Mouse (Mus musculus) hindbrain, postnatal 0 days (tissue): ENCODE measurements around the gene Atg2a. TPM values are rescaled to one million over a fixed set of nuclear protein-coding genes. Genes with fewer than 3 reads are reported as not detected.

Experiments used
- ATAC-seq: fragments of 200-750 bp; cut with Nextera tagmentation; 2 replicates; pipeline ENCODE4 v1.8.0; 2017; ENCODE audit warnings: mild to moderate bottlenecking, moderate TSS enrichment, moderate library complexity
- DNase-seq: peaks from one replicate; pipeline ENCODE4 v3.0.0-alpha.2; 2015; ENCODE audit warnings: low spot score
- H3K27ac ChIP-seq: fragments of 300-500 bp; sonication (generic); 2 replicates; pipeline ENCODE4 v1.5.1; 2014; ENCODE audit warnings: mild to moderate bottlenecking
- H3K27me3 ChIP-seq: fragments of 300-500 bp; sonication (generic); 2 replicates; pipeline ENCODE4 v1.6.1; 2014; ENCODE audit warnings: low read length, mixed read lengths; ENCODE audit not compliant: insufficient read depth
- H3K36me3 ChIP-seq: fragments of 300-500 bp; sonication (generic); 2 replicates; pipeline ENCODE4 v1.6.1; 2014; ENCODE audit warnings: low read length, mixed read lengths; ENCODE audit not compliant: insufficient read depth
- H3K4me1 ChIP-seq: fragments of 300-500 bp; sonication (generic); 2 replicates; pipeline ENCODE4 v1.6.1; 2014; ENCODE audit warnings: antibody characterized with exemption, low read length, mixed read lengths; ENCODE audit not compliant: insufficient read depth
- H3K4me2 ChIP-seq: fragments of 300-500 bp; sonication (generic); 2 replicates; pipeline ENCODE4 v1.6.1; 2014; ENCODE audit warnings: low read depth, mild to moderate bottlenecking, low read length, moderate library complexity, mixed read lengths
- H3K4me3 ChIP-seq: fragments of 300-500 bp; sonication (generic); 2 replicates; pipeline ENCODE4 v1.5.1; 2014; ENCODE audit warnings: low read length
- H3K9ac ChIP-seq: fragments of 300-500 bp; sonication (generic); replicated peaks from 2 replicates; pipeline ENCODE4 v1.6.1; 2014; ENCODE audit warnings: mild to moderate bottlenecking, low read length, moderate library complexity, mixed read lengths
- H3K9me3 ChIP-seq: fragments of 300-500 bp; sonication (generic); 2 replicates; pipeline ENCODE4 v1.6.1; 2016; ENCODE audit warnings: low read length, mixed read lengths
- CTCF ChIP-seq: IDR thresholded peaks from 2 replicates; pipeline ENCODE4 v1.5.1; 2016; ENCODE audit warnings: antibody characterized with exemption, control low read depth, low read depth
- WGBS: fragments of 180-500 bp; shearing (Covaris S2); extraction: QIAGEN DNeasy Blood & Tissue Kit; methylation state at CpG from one replicate; pipeline ENCODE4 v1.1.7; 2014; 5-methylcytosine and 5-hydroxymethylcytosine counted together
- polyA plus RNA-seq: library from polyadenylated mRNA; unstranded; fragments of >200 nt; fragmentation: Nextera tagmentation; extraction: Ambion mirVana; gene quantifications from 2 replicates; pipeline ENCODE4 v1.2.1, GENCODE M21; 2015
- total RNA-seq: library from RNA; depleted of rRNA; stranded (reverse); fragments of >200 nt; gene quantifications from 2 replicates; pipeline ENCODE4 v1.2.3, GENCODE M21; 2014

The Atg2a gene
- total and polyA plus RNA-seq, 2 experiments from 2014 or later: 8.9 to 43.4 TPM

GRCm38 (mm10) chr19:6291117-6291781, 49.8 kb downstream of the Atg2a start:
- Histone ChIP-seq H3K9me3 (no peaks in the 10 kb centered on the region), H3K4me1 (no peaks in the 10 kb centered on the region; the same call in 1 of the 2 replicates), H3K27me3 (no peaks in the 10 kb centered on the region), H3K27ac (peak overlapping the region; percentile 41; the same call in 1 of the 2 replicates), H3K36me3 (peaks cover 17% of the 10 kb centered on the region), H3K4me2 (no peak overlapping the region), H3K9ac (no peak overlapping the region), H3K4me3 (no peak overlapping the region)
- ATAC-seq: no peak; the same call in 1 of the 2 replicates
- DNase-seq: no peak
- no peak for TF ChIP-seq CTCF
- whole genome bisulfite sequencing: 70% methylated on average over 10 of the region's 10 CpGs

- no peak overlapping the region for H3K27ac ChIP-seq
- H3K36me3 ChIP-seq: peaks cover 25% of the 10 kb centered on the region
- no peak overlapping the region for H3K4me3 ChIP-seq
- no peaks in the 10 kb centered on the region for H3K9me3 ChIP-seq
- H3K27me3 ChIP-seq: no peaks in the 10 kb centered on the region
- WGBS: 92% methylated on average over 5 of the region's 5 CpGs
- H3K4me1 ChIP-seq: no peaks in the 10 kb centered on the region; the same call in 1 of the 2 replicates
- H3K9ac ChIP-seq: no peak overlapping the region
- TF ChIP-seq CTCF: no peak
- no peak for ATAC-seq
- H3K4me2 ChIP-seq: no peak overlapping the region
- no peak for DNase-seq
These were observed 50.8 kb downstream of the Atg2a start for GRCm38 (mm10) chr19:6292262-6292661.

GRCm38 (mm10) chr19:6294301-6294700, 52.8 kb downstream of the Atg2a start:
- no peaks in the 10 kb centered on the region for H3K27me3 ChIP-seq
- 94% methylated on average over 17 of the region's 17 CpGs for WGBS
- peaks cover 43% of the 10 kb centered on the region for H3K36me3 ChIP-seq
- TF ChIP-seq CTCF: no peak
- no peaks in the 10 kb centered on the region for H3K9me3 ChIP-seq
- no peaks in the 10 kb centered on the region for H3K4me1 ChIP-seq
- no peak for DNase-seq
- no peak for ATAC-seq
- no peak overlapping the region for H3K4me2 ChIP-seq
- H3K27ac ChIP-seq: no peak overlapping the region
- H3K9ac ChIP-seq: no peak overlapping the region
- no peak overlapping the region for H3K4me3 ChIP-seq

- ATAC-seq: no peak
- Histone ChIP-seq H3K4me1 (no peaks in the 10 kb centered on the region), H3K27me3 (no peaks in the 10 kb centered on the region), H3K27ac (no peak overlapping the region), H3K36me3 (peaks cover 49% of the 10 kb centered on the region), H3K9ac (no peak overlapping the region), H3K4me3 (no peak overlapping the region), H3K9me3 (no peaks in the 10 kb centered on the region), H3K4me2 (no peak overlapping the region)
- DNase-seq: no peak
- TF ChIP-seq CTCF: no peak
- 93% methylated on average over 5 of the region's 5 CpGs for WGBS
These were observed 55.2 kb downstream of the Atg2a start for GRCm38 (mm10) chr19:6296551-6297210.

- H3K27ac ChIP-seq: no peak overlapping the region
- no peak overlapping the region for H3K4me2 ChIP-seq
- no peaks in the 10 kb centered on the region for H3K9me3 ChIP-seq
- H3K36me3 ChIP-seq: peaks cover 49% of the 10 kb centered on the region
- no peak for ATAC-seq
- no peak overlapping the region for H3K4me3 ChIP-seq
- H3K9ac ChIP-seq: no peak overlapping the region
- TF ChIP-seq CTCF: no peak
- 89% methylated on average over 9 of the region's 9 CpGs for WGBS
- no peaks in the 10 kb centered on the region for H3K4me1 ChIP-seq
- no peak for DNase-seq
- H3K27me3 ChIP-seq: no peaks in the 10 kb centered on the region
These were observed 56.2 kb downstream of the Atg2a start for GRCm38 (mm10) chr19:6297641-6298040.

- H3K4me3 ChIP-seq: no peak overlapping the region
- H3K4me1 ChIP-seq: no peaks in the 10 kb centered on the region
- no peak overlapping the region for H3K9ac ChIP-seq
- 81% methylated on average over 4 of the region's 4 CpGs for WGBS
- TF ChIP-seq CTCF: no peak
- ATAC-seq (no peak), DNase-seq (no peak)
- no peak overlapping the region for H3K27ac ChIP-seq
- peaks cover 49% of the 10 kb centered on the region for H3K36me3 ChIP-seq
- no peak overlapping the region for H3K4me2 ChIP-seq
- H3K27me3 ChIP-seq: no peaks in the 10 kb centered on the region
- no peaks in the 10 kb centered on the region for H3K9me3 ChIP-seq
These were observed 57.5 kb downstream of the Atg2a start for GRCm38 (mm10) chr19:6299003-6299402.
